Mouse (Mus musculus) urinary bladder, adult 18-20 months (tissue): ENCODE data around the gene Akap2.
A peak's percentile ranks its signal among the peaks of the same experiment; 100 is the strongest.

Experiments
- DNase-seq, 2 experiments: peaks; one replicate each; pipeline ENCODE4 v3.0.0; 2022; ENCODE audit warnings: low spot score in 2 of 2, mixed read lengths in 2 of 2

Gene Akap2

DNA sequence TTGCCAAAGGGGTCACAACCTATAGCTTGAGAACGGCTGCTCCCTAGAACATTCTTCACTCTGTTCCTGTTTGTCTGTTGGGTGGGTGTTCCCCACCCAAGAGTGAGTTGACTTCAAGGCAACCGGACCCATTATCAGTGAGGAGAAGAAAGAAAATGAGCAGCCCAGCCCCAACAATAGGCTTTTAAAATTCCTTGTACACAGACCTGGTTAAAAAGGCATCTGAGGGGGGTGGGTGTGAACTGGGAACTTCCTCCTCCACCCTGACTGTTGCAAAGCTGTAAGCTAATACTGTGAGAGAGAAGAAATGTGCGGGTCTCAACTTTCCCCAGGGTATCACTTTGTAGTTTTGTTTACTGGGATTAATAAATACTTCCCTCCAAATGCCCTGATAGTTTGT lies 77.1 kb downstream of the Akap2 start:
- DNase-seq: no peak

DNA sequence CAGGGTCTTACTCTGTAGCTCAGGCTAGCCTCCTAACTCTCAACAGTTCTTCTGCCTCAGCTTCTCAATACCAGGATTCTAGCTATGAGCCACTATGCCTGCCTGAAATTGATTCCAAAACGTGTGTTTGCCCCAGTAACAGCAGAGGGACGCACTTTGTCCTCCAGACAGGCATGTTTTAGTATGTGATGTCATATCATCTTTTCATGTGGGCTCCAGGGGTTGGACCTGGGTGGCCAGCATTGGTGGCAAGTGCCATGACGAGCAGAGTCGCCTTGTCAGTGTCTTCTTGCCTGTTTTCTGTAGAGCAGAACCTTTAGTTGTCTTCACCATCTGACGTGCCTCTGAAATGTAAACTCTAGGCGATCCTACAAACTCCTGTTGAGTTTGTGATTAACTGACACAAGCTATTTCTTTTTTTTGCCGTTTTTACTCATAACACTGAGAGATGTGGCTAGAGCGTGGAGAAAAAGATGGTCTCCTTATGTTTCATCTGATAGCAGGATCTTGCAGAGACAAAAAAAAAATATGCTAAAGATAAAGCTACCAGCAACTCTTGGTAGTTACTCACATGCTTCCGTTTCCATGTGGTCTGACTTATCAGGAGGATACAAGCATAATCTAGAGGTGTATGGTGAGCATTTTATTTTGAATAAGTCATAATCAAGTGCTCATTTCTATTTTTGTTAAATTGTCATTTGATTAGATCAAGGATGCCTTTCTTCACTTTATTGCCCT lies 80.3 kb downstream of the Akap2 start:
- DNase-seq: no peak

DNA sequence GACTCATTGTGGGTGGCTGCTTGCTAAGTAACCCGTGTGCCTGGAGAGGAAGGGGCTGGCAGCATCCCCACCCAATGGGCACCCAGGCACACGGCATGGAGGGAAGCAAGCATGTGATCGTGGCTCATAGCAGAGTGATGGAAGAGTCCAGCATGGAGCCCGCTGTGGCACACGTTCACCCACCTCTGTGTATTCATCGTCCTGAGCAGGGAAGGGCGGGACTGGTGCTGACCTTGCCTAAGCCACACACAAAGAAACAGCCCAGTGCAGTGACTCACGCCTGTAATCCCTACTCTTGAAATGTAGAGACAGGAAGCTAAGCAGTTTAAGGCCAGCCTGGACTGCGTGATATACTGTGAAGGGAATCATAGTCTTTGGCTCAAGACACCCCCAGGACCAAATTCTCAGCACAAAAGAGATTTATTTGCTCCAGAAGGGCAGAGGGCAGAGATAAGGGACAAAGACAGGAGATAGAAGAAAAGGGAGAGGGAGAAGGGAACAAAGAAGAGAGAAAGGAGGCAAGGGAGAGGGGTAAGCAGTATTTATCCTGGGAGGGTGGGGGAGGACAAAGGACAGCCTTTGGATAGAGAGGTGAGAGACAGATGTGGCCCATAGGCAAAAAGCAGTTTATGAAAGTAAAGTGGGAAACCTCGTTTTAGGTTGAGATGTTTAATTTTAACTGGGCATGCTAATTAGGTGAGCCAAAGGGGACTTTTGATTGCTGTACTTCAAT lies 81.0 kb downstream of the Akap2 start:
- DNase-seq: peak in 1 of 2 experiments; percentile 57

DNA sequence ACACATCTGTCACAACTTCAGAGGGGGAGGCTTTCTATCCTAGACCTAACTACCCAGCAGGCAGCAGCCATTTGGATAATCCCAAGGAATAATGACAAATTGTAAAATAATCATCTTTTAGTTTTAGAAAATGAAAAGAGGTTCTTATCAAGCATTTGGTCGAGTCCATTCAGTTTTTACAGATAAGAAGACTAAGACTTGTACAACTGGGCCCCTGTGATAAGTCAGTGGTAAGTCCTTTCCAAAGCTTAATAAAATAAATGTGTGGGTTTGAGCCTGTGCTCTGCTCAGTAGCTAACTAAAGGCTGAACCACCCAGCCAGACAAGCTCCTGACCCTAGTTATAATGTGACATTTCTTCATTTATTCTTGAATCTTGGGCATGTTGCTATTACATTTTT lies 81.8 kb downstream of the Akap2 start:
- no peak for DNase-seq

DNA sequence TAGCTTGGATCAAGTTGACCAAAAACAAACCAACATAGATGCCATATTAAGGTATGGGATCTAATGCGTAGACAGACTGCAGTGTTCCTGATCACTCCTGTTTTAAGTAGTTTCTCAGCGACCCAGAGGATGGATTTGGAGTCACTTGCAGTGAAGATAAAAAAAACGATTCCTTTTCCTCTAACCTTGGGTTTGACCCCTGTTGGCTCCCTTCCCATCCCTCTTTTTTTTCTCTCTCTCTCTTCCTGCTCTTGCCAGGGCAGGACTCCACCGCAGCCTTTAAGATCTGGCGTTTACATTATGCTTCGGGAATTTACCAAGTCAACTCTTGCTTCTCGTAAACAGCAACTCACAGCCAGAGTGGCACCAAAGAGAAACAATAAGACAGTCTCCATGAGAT lies 83.8 kb downstream of the Akap2 start:
- DNase-seq: no peak

DNA sequence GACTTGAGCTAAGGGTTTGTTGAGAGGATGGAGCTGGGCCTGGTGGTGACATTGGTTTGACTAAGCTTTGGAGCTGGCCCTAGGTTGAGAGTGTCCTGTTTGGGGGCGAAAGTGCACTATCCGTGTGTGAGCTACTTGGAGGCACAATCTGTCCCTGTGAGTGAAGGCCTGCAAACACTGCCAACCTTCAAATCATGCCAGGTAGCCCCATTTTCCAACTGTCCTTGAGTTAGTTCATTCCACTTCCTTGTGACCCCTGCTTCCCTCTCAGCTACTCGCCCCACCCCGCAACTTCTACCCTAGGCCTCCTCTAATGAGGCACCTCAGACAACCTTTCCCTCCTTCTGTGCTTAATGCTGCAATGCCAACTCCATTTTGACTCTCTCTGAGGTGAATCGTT lies 84.5 kb downstream of the Akap2 start:
- no peak for DNase-seq

DNA sequence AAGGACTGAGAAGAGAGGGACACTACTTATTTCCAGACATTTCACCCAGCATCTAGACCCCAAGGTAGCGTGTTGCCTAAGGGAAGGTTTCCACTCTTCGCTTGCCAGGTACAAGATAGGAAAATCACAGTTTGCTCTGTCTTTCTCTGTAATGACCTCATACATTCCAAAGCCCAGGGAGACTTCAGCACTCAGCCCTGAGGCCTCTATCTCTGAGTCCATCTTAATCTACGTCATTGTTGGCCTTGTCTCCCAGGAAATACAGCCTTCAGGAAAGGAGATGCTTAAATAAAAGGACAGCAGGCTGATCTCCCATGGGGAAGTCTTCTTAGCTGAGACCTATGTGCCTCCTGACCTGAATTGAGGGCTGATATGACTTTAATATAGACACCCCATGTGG lies 85.0 kb downstream of the Akap2 start:
- DNase-seq: no peak

DNA sequence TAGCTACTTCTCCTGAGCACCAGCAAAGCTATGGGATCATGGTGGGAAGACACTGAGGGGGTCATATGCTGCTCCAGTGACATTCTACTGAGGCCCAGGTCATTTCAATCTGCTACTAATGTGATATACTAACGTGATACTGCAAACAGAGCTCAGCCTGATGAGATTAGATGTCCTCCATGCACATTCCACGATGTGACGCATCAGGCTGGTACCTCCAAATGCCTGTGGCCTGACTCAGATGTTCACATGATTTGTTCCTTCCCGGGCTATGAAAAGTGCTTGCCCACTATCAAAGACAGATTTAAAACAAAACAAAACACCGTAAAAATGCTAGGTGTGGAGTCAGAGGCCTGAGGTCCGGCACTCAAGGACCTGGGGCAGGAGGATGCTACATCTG lies 87.4 kb downstream of the Akap2 start:
- DNase-seq: no peak

DNA sequence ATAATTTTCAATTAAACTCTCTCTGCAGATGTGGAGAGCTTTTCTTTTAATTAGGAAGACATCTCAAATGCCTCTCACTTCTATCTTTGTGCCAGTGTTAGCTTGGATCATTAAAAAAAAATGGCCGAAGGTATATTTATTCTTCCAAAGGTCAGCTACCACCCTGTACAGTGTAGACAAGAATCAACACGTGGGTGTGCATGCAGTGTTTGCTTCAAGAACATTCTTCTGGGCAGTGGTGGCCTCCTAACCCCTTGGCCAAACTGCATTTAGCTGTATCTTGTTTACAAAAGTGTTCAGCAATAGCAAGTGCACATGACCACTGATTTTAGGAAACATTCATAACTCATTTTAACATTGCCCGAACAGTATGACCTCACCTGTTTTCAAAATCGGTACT lies 92.0 kb downstream of the Akap2 start:
- DNase-seq: no peak

DNA sequence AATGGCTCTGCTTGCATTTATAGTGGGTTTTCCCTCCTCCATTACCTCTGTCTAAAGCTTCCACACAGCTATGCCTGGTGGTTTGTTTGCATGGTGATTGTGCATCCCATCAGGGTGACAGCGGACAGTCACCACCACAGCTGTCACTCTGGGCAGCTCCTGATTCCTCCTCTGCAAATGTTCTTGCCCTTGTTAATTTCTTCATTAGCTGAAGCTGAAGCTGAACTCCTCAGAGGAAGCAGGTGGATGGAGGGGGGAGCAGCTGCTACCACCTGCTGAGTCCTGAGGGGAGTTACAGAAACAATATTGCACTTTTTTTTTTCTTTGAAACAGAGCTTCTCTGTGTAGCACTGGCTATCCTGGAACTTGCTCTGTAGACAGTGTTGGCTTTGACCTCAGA lies 94.6 kb downstream of the Akap2 start:
- no peak for DNase-seq

DNA sequence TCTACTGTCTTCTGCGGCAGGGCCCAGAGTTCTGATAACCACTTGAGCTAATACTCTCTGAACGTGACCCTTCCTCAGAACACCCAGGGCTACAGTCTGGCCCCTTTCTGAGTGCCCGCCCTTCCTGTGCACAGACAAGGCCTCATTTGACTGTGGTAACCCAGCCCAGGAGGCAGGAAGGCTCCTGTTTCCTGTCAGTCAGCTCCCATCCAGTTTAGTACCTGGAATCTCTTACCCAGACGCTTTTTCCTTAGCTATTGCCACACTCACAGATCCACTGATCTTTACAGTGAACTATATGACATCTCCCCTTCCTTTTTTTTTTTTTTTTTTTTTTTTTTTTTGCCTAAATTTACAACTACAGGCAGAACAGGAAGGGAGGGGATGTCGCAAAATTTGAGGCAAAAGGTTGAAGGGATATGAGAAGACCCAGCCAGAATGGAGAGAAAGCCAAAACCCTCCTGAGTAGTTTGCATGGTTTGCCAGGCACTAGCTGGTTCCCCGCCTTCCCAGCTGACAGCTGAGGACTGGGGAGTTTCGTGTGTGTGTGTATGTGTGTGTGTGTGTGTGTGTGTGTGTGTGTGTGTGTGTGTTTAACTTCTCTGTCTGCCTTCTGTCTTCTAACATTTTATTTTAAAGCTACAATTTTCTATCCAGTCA lies 95.6 kb downstream of the Akap2 start:
- DNase-seq: no peak

DNA sequence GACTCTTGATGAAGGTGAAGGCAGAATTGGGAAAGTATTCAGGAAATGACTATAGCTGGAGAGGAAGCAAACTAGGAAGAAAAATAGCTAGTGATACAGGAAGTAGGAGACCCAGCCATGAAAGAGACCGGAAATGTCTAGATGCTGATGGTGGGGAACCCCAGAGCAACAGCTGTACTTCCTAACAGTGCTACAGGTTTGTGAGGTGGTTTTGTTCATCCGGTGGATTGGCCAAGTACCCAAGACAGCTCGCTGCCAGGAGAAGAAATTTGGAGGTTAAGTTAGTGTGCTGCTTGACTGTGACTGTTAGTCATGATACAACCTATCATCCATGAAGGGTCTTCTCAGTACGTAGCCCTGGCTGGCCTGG lies 96.1 kb downstream of the Akap2 start:
- DNase-seq: no peak

DNA sequence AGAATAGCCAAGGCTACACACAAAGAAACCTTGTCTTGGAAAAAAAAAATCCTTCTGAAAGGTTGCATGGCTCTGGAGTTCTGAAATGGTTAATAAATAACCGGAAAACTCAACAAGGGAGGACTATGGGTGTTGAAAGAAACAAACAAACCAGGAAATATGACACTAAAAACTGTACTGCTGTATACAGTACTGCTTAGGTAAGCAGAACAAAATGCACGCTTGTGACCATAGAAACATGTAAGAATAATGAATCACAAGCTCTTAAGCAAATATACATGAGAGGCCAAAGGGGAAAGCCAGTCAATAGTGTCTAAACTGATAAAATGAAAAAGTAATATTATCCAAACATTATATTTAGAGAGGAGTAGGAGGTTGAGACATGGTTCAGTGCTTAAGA lies 97.9 kb downstream of the Akap2 start:
- DNase-seq: no peak

DNA sequence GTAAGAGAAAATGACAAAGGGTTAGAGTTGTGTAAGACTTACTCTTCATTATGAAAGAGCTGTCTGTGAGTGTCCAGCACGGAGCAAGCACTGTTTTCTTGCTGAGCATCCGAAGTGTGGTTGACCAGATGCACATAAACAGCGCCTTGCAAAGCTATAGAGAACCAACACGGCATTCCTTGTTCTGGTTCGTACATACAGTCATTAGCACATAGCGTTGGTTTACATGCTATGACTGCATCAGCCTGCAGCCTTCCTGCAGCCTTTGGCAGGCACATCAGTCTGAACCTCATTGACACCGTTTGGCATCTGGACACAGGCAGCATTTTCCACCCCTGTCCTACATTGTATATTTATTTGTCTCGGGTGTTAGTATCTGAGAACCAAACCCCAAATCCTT lies 98.7 kb downstream of the Akap2 start:
- DNase-seq: no peak

DNA sequence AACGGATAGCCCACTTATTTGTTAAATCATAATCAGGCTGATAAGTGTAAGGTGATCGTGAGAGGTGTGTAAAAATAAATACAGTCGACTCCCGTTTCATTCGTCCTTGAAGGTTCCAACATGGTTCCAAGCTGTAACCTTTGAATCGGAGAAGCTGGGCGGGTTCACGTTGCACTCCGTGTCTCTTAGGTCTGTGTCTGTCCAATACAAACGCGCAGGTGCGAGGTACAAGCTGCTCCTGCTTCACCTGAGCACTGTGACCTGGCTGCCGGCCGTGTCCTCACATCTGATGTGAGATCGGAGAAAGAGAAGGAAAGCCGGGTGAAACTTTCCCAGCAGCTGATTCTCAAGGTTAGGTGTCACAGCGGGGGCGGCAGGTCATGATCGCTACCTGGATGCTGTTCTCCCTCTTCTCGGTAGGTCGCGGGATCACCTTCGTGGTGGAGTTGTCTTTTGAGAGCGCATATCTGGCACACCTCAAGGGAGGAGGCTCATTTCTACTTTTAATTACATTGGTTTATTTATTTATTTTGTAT lies 103.5 kb downstream of the Akap2 start:
- DNase-seq: no peak

DNA sequence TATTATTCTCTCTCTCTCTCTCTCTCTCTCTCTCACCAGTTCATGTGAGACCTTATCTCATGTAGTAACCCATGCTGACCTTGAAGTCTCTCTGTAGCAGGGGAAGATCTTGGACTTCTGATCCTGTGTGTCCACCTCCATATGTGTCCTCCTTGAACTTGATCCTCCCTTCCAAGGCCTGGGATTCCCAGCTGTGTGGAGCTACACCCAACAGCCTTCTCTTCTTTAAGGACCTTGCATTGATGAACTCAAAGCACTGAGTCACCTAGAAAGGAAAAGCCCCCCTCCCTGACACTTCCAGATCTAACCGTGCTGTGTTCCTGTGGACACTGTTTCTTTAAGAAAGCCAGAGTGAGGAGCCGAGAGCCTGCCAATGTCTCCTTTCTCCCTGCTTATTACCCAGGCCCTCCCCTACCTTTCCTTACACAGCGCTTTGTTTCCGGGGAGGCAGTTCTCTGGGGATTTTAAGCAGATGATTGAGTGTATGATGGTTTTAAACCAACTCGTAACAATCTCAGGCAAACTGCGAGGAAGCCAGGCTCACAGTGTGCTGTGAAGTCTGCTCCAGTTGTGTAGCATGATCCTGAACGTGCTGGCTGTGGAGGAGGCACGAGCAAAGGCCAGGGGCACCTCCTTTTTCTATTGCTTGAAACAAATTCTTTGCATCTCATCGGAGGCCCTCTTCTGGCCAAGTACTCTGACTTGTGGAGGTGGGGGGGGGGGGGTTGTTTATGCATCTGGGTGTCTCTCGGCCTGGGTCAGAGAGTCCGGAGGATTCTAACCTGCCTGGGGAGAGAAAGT lies 104.3 kb downstream of the Akap2 start:
- no peak for DNase-seq

DNA sequence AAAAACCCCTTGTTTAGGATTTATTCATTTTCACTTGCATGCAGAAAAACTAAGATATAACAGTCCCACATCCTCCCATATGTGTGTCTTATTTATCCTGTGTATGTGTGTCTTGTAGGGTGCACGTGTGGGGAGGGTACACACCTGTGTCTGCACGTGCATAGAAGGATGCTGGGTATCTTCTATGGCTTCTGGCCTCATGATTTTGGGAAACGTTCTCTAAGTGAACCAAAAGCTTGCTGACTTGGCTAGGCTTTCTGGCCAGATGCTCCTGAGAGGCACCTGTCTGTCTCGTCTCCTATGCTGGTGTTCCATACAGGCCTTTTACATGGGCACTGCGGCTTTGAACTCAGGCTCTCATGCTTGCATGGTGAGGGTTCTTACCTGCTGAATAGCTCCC lies 105.2 kb downstream of the Akap2 start:
- no peak for DNase-seq

DNA sequence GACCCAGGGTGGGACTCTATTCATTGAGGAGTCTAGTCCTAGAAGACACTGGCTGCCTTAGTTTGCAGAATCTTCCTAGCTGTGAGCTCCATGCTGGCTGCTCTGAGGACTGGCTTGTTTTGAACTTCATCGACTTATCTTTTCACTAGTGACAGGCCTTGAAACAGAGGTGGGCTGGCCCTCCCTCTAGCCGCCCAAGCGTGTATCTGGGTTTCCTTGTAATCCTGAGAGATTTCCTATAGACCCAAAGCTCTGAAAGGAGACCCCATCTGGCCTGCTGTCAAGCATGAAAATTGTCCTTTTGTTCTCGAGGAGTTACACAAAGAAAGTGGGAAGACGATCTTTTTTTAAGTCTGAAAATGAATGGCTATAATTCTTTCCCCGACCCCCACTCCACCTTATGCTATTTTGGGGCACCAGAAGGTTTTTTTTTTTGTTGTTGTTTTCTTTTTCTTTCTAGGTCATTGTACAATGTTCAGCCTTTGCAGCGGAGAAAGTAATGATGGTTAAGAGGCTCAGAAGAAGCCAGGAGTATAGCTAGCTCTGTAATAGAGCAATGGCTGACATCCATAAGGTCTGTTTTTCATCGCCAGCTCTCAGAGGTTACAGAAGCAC lies 107.3 kb downstream of the Akap2 start:
- no peak for DNase-seq

DNA sequence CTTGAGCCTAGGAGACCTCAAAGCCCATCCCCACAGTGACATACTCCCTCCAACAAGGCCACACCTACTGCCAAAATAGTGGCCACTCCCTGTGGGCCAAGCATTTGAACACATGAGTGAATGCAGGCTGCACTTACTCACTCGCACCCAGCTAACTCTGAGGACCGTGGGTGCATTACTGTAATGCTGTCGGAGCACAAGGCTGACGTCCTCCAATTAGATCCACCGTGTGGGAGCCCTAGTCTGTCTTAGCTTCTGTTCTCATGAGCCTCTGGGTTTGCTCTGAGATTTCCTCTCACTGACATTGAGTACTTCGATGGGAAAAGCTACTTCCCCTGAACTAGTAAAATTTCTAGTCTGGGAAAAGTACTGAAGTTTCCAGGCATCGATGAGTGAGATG lies 108.8 kb downstream of the Akap2 start:
- no peak for DNase-seq

DNA sequence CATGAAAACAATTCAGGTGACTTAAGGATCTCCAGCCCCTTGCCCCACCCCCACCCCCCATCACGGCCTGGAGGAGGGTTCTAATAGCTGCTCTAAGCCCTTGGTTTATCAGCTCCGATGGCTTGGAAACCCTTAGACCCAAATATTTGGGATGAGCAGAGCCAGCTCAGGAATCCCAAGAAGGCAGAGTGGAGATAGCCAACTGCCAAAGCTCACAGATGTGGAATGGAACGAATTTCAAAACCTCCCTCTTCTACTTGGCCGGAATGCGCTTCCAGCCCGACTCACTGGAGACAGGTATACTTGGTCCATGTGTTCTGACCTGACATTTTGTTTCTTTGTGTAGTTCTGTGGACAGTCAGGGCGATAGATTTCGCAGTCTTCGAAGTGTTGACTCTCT lies 111.7 kb downstream of the Akap2 start:
- no peak for DNase-seq

DNA sequence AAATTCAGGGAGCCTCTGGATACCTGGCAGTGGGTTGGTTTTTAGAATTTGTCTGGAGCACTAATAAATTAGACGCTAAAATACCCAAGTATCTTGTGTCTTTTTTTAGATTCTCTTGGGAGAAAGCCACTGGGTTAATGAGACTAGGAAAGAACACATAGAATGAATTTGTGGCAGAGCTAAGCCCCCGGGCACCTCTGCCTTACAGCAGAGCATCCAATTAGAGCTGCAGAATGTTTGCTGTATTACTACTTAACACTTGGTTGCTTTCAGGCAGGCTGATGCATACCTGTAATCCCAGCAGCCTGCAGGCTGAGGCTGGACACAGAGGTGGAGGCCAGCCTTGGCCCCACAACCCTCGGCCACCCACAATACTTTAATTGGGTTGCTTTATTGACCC lies 112.3 kb downstream of the Akap2 start:
- no peak for DNase-seq

DNA sequence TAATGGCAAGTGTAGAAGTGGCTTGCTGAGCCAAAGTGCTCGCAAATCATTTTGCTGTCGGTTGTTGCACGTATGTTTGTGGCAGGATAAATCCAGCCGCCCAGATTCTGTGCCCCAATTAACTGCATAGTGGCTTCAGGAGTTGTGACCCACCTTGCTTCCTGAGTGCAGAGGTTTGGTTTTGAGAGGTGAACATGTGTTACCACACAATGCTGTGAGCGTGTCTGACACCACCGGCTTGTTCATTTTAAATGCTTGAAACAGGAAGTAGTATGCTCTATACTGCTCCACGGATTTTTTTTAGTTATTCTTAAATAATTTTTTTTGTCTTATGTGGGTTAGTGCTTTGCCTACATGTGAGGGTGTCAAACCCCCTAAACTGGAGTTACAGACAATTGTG lies 114.9 kb downstream of the Akap2 start:
- DNase-seq: no peak
